ENCODE assay signal across 29 mouse cellular contexts in genomic region chr14:25788201-25788600, GRCm38 (mm10). TPM values are rescaled to one million over a fixed set of nuclear protein-coding genes. Genes with fewer than 3 reads are reported as not detected.
DNase-seq lines count a peak whose midpoint lies in the region; ATAC-seq and TF ChIP-seq lines count a peak whose summit lies in the region.
"Had no signal": no experiment of that assay in that cellular context is flagged by ENCODE, and none has a peak within 500 bp of the region (broad histone marks: within the 10 kb centered on the region; RNA-seq: fewer than 3 reads in every experiment).

No protein-coding gene starts in this region.

- H3K27me3 ChIP-seq in kidney, embryonic 15.5 days = no peaks in the 10 kb centered on the region
- H3K27me3 ChIP-seq in small intestine, adult 2 months (ENCODE audit: control insufficient read depth, insufficient read depth, low read length) = no peaks in the 10 kb centered on the region
- no peaks in the 10 kb centered on the region for H3K27me3 ChIP-seq in hindbrain, postnatal 0 days (ENCODE audit: insufficient read depth, low read length)
- H3K27me3 ChIP-seq: hindbrain, embryonic 13.5 days; limb, embryonic 13.5 days; midbrain, embryonic 12.5 days; neural tube, embryonic 13.5 days had no signal

- H3K4me1 ChIP-seq in kidney, embryonic 15.5 days = peaks cover 28% of the 10 kb centered on the region
- H3K4me1 ChIP-seq in small intestine, adult 2 months (ENCODE audit: control insufficient read depth, insufficient read depth, insufficient read length, low read length) = no peaks in the 10 kb centered on the region; the same call in 1 of the 2 replicates
- no peaks in the 10 kb centered on the region for H3K4me1 ChIP-seq in hindbrain, postnatal 0 days (ENCODE audit: insufficient read depth, low read length)
- H3K4me1 ChIP-seq: hindbrain, embryonic 13.5 days; midbrain, embryonic 12.5 days had no signal

- no peak overlapping the region for H3K9ac ChIP-seq in kidney, embryonic 15.5 days
- no peak overlapping the region for H3K9ac ChIP-seq in hindbrain, postnatal 0 days (replicated peaks; ENCODE audit: low read length)
- H3K9ac ChIP-seq: heart, embryonic 12.5 days; hindbrain, embryonic 13.5 days; limb, embryonic 13.5 days; midbrain, embryonic 12.5 days; neural tube, embryonic 13.5 days had no signal

- ATAC-seq in kidney, embryonic 15.5 days (replicated peaks; ENCODE audit: low FRiP score) = no peak
- ATAC-seq in hindbrain, postnatal 0 days = no peak
- ATAC-seq: forebrain, embryonic 14.5 days; lung, postnatal 0 days had no signal

- no peaks in the 10 kb centered on the region for H3K9me3 ChIP-seq in kidney, embryonic 15.5 days (replicated peaks)
- no peaks in the 10 kb centered on the region for H3K9me3 ChIP-seq in hindbrain, postnatal 0 days (ENCODE audit: low read length)
- H3K9me3 ChIP-seq: heart, embryonic 12.5 days; hindbrain, embryonic 13.5 days; limb, embryonic 13.5 days; megakaryocyte, embryonic 14.5 days; midbrain, embryonic 12.5 days; neural tube, embryonic 13.5 days had no signal

- TF ChIP-seq CTCF in small intestine, adult 2 months (IDR thresholded peaks at IDR 0.05; ENCODE audit: extremely low read depth, insufficient read length, insufficient replicate concordance, low read depth, low read length) = no peak
- no peak for TF ChIP-seq CTCF in hindbrain, postnatal 0 days (IDR thresholded peaks at IDR 0.05; ENCODE audit: low read depth)

- no peak for DNase-seq in kidney, postnatal 10 days
- peak; percentile 51 for DNase-seq in MEL-GATA-1-ER (ENCODE audit: extremely low read depth, low read depth)
- DNase-seq in hindbrain, postnatal 0 days (ENCODE audit: low spot score) = no peak
- DNase-seq in frontal cortex, postnatal 25 days (ENCODE audit: low spot score in 2 of 2) = no peak
- DNase-seq in spleen, postnatal 14 days (ENCODE audit: low spot score in 2 of 2) = no peak
- DNase-seq: adrenal gland, adult 8-10 months; cerebellum, adult 8-10 months; cerebellum, postnatal 25 days; heart, adult 2 months; heart, postnatal 4 days; kidney, adult 9 months; kidney, postnatal 36 days; lung, postnatal 4 days; right cerebral cortex, postnatal 14 days; thymus, adult 18-20 months; thymus, postnatal 25 days had no signal

- TF ChIP-seq POLR2A in small intestine, adult 2 months (IDR thresholded peaks at IDR 0.05; ENCODE audit: low read depth, low read length) = no peak

- no peak overlapping the region for H3K4me2 ChIP-seq in kidney, embryonic 15.5 days
- H3K4me2 ChIP-seq in hindbrain, postnatal 0 days (ENCODE audit: low read depth, low read length) = no peak overlapping the region
- H3K4me2 ChIP-seq: heart, embryonic 12.5 days; hindbrain, embryonic 13.5 days; limb, embryonic 13.5 days; liver, embryonic 11.5 days; midbrain, embryonic 12.5 days; neural tube, embryonic 13.5 days had no signal

- H3K4me3 ChIP-seq in kidney, embryonic 15.5 days (replicated peaks) = no peak overlapping the region
- H3K4me3 ChIP-seq in small intestine, adult 2 months (ENCODE audit: low read depth, low read length) = no peak overlapping the region
- no peak overlapping the region for H3K4me3 ChIP-seq in hindbrain, postnatal 0 days (ENCODE audit: low read length)
- H3K4me3 ChIP-seq: heart, adult 2 months; heart, embryonic 12.5 days; hindbrain, embryonic 13.5 days; layer of hippocampus, adult 2 months; left cerebral cortex, adult 2 months; limb, embryonic 13.5 days; megakaryocyte, embryonic 14.5 days; midbrain, embryonic 12.5 days; neural tube, embryonic 13.5 days had no signal

- 0 out of 2 replicates have a peak overlapping the region, but pooled peaks have one; percentile 82 for H3K27ac ChIP-seq in kidney, embryonic 15.5 days
- H3K27ac ChIP-seq in small intestine, adult 2 months (ENCODE audit: insufficient read depth, low read depth, low read length) = peak overlapping the region; percentile 32; the same call in 1 of the 2 replicates
- no peak overlapping the region for H3K27ac ChIP-seq in hindbrain, postnatal 0 days
- H3K27ac ChIP-seq: hindbrain, embryonic 13.5 days; layer of hippocampus, adult 2 months; left cerebral cortex, adult 2 months; limb, embryonic 13.5 days; midbrain, embryonic 12.5 days; neural tube, embryonic 13.5 days had no signal

- WGBS in kidney, embryonic 15.5 days = 63% methylated on average over 5 of the region's 5 CpGs
- WGBS in small intestine, adult 2 months = 46% methylated on average over 5 of the region's 5 CpGs
- WGBS in hindbrain, postnatal 0 days = 81% methylated on average over 5 of the region's 5 CpGs

- H3K36me3 ChIP-seq in kidney, embryonic 15.5 days = no peaks in the 10 kb centered on the region
- H3K36me3 ChIP-seq in small intestine, adult 2 months (ENCODE audit: control insufficient read depth, insufficient read depth, low read length) = no peaks in the 10 kb centered on the region
- H3K36me3 ChIP-seq in hindbrain, postnatal 0 days (ENCODE audit: insufficient read depth, low read length) = no peaks in the 10 kb centered on the region
- H3K36me3 ChIP-seq: heart, embryonic 12.5 days; hindbrain, embryonic 13.5 days; limb, embryonic 13.5 days; midbrain, embryonic 12.5 days; neural tube, embryonic 13.5 days had no signal

RNA-seq across cellular contexts. Expression of gene Zcchc24, which starts 19.4 kb away (rescaled TPM):
- polyA plus RNA-seq in kidney, embryonic 15.5 days (2015; fragmentation: Nextera tagmentation; extraction: Ambion mirVana) = 18.3 and 21.0 TPM in 2 replicates
- 9.0 and 10.1 TPM in 2 replicates for polyA plus RNA-seq in small intestine, adult 2 months (2012; rRNA removed)
- total RNA-seq in hindbrain, postnatal 0 days (2014; rRNA removed) = 34.4 and 39.3 TPM in 2 replicates
- polyA plus RNA-seq in hindbrain, postnatal 0 days (2015; fragmentation: Nextera tagmentation; extraction: Ambion mirVana) = 19.7 and 20.4 TPM in 2 replicates

RNA-seq across cellular contexts. Expression of gene Anxa11, which starts 53.8 kb away (rescaled TPM):
- 46.1 and 46.6 TPM in 2 replicates for polyA plus RNA-seq in kidney, embryonic 15.5 days (2015; fragmentation: Nextera tagmentation; extraction: Ambion mirVana)
- polyA plus RNA-seq in small intestine, adult 2 months (2012; rRNA removed) = 71.5 and 153 TPM in 2 replicates
- total RNA-seq in hindbrain, postnatal 0 days (2014; rRNA removed) = 3.7 and 4.2 TPM in 2 replicates
- polyA plus RNA-seq in hindbrain, postnatal 0 days (2015; fragmentation: Nextera tagmentation; extraction: Ambion mirVana) = 4.5 and 4.9 TPM in 2 replicates
